Mouse (Mus musculus): ENCODE results near the gene Grm8. TPM values are rescaled to one million over a fixed set of nuclear protein-coding genes. Genes with fewer than 3 reads are reported as not detected.

Gene Grm8
- total and polyA plus RNA-seq, 3 experiments: 0.42 to 0.52 TPM; not detected in 1

- H3K4me3 ChIP-seq (ENCODE audit: control insufficient read depth in 1 of 2, insufficient read depth in 1 of 2, low read depth in 2 of 2, low read length in 2 of 2): no peak overlapping the region
- H3K79me2 ChIP-seq (ENCODE audit: control insufficient read depth, insufficient read depth, low read length, poor library complexity): no peaks in the 10 kb centered on the region
- no peak overlapping the region for H3K9ac ChIP-seq (ENCODE audit: control insufficient read depth, low read depth, low read length, poor library complexity, severe bottlenecking)
- TF ChIP-seq POLR2AphosphoS2 (IDR thresholded peaks at IDR 0.05; ENCODE audit: low read length) (no peak), USF1 (IDR thresholded peaks at IDR 0.05; ENCODE audit: low read depth, low read length) (no peak), CHD1 (IDR thresholded peaks at IDR 0.05; ENCODE audit: low read depth, low read length) (no peak), CHD2 (IDR thresholded peaks at IDR 0.05; ENCODE audit: low read length) (no peak), MAX (IDR thresholded peaks at IDR 0.05; ENCODE audit: low read length) (no peak)
- no peak overlapping the region for H3K27ac ChIP-seq (ENCODE audit: control insufficient read depth, low read depth, low read length)
- H3K36me3 ChIP-seq (ENCODE audit: control insufficient read depth in 1 of 2, insufficient read depth in 2 of 2, low read length in 2 of 2): no peaks in the 10 kb centered on the region
- DNase-seq (ENCODE audit: low read depth, low spot score): no peak
- H3K9me3 ChIP-seq (replicated peaks; ENCODE audit: insufficient read depth, low read length): no peaks in the 10 kb centered on the region
- H3K4me1 ChIP-seq (ENCODE audit: control insufficient read depth in 1 of 2, insufficient read depth in 2 of 2, low read length in 2 of 2): no peaks in the 10 kb centered on the region
- peaks cover 0 to 1% of the 10 kb centered on the region in 2 experiments; a peak in 2 of 4 replicates for H3K27me3 ChIP-seq (ENCODE audit: control insufficient read depth in 1 of 2, insufficient read depth in 2 of 2, low read length in 2 of 2)
These were observed 60.5 kb downstream of the Grm8 start for GRCm38 (mm10) chr6:28074470-28074869.

DNA sequence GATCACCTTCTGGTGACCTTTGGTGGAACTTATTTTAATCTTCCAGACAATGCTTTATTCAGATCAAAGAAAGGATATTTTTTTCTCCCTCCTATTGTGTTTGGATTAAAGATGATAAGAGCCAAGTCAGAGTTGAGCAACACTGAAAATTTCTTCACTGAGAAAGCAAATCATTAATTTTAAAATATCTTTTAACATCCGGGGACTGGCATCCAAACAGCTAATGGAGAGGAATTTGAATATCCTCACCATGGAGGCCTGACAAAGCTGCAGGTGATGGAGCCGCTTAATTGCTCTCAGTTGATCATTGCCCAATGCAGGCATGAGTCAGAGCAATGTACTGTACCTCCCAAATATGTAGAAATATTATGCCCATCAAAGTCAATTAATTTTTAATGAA lies 83.0 kb downstream of the Grm8 start:
- no peak overlapping the region for H3K4me3 ChIP-seq (ENCODE audit: control insufficient read depth in 1 of 2, insufficient read depth in 1 of 2, low read depth in 2 of 2, low read length in 2 of 2)
- H3K9me3 ChIP-seq (replicated peaks; ENCODE audit: insufficient read depth, low read length): no peaks in the 10 kb centered on the region
- H3K79me2 ChIP-seq (ENCODE audit: control insufficient read depth, insufficient read depth, low read length, poor library complexity): no peaks in the 10 kb centered on the region
- H3K27me3 ChIP-seq (ENCODE audit: control insufficient read depth in 1 of 2, insufficient read depth in 2 of 2, low read length in 2 of 2): peaks cover 0 to 2% of the 10 kb centered on the region in 2 experiments; a peak in 1 of 4 replicates
- no peak overlapping the region for H3K9ac ChIP-seq (ENCODE audit: control insufficient read depth, low read depth, low read length, poor library complexity, severe bottlenecking)
- H3K27ac ChIP-seq (ENCODE audit: control insufficient read depth, low read depth, low read length): no peak overlapping the region
- TF ChIP-seq HCFC1 (IDR thresholded peaks at IDR 0.05; ENCODE audit: low read depth, low read length): no peak
- TF ChIP-seq NELFE (IDR thresholded peaks at IDR 0.05; ENCODE audit: low read depth, low read length): no peak
- no peak for TF ChIP-seq ZC3H11A (IDR thresholded peaks at IDR 0.05; ENCODE audit: low read depth, low read length)
- no peak for TF ChIP-seq POLR2A (IDR thresholded peaks at IDR 0.05; ENCODE audit: control insufficient read depth in 1 of 2, insufficient read depth in 1 of 2, low read depth in 1 of 2, low read length in 2 of 2, poor library complexity in 1 of 2)
- TF ChIP-seq ZNF384 (IDR thresholded peaks at IDR 0.05; ENCODE audit: low read depth, low read length): no peak
- no peak for TF ChIP-seq ZMIZ1 (IDR thresholded peaks at IDR 0.05; ENCODE audit: low read depth, low read length)
- no peak for TF ChIP-seq CTCF (IDR thresholded peaks at IDR 0.05 in 2 of 3, conservative IDR thresholded peaks at IDR 0.05 in 1 of 3; ENCODE audit: control insufficient read depth in 1 of 3, insufficient read depth in 1 of 3, low read depth in 2 of 3, low read length in 3 of 3, poor library complexity in 1 of 3, severe bottlenecking in 1 of 3)
- no peak for TF ChIP-seq EP300 (IDR thresholded peaks at IDR 0.05; ENCODE audit: low read depth in 1 of 2, low read length in 2 of 2)
- TF ChIP-seq MAX (IDR thresholded peaks at IDR 0.05; ENCODE audit: low read length): no peak
- TF ChIP-seq RAD21 (IDR thresholded peaks at IDR 0.05; ENCODE audit: low read depth, low read length): no peak
- TF ChIP-seq GABPA (IDR thresholded peaks at IDR 0.05; ENCODE audit: low read depth, low read length): no peak
- no peak for TF ChIP-seq KAT2A (conservative IDR thresholded peaks at IDR 0.05; ENCODE audit: low read depth, low read length)
- DNase-seq (ENCODE audit: low read depth, low spot score): no peak
- H3K36me3 ChIP-seq (ENCODE audit: control insufficient read depth in 1 of 2, insufficient read depth in 2 of 2, low read length in 2 of 2): no peaks in the 10 kb centered on the region
- no peaks in the 10 kb centered on the region for H3K4me1 ChIP-seq (ENCODE audit: control insufficient read depth in 1 of 2, insufficient read depth in 2 of 2, low read length in 2 of 2)

DNA sequence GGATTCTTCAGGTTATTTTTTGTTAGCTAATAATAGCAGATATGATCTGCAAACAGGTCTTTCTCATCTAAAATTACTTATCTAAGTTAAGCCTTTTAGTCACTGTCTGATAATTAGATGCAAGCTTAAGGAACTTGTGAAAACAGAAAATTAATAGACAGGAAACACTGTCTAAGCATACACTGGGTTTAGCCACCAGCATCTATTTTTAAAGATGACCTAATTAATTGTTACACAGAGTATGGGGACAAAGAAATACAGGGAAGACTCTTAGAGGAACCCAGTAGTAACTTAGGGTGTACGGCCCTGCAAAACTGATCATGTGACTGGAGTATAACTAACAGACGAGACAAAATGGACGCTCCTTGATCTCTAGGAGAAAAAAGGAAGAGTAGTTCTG lies 92.6 kb downstream of the Grm8 start:
- Histone ChIP-seq H3K79me2 (ENCODE audit: control insufficient read depth, insufficient read depth, low read length, poor library complexity) (no peaks in the 10 kb centered on the region), H3K27ac (ENCODE audit: control insufficient read depth, low read depth, low read length) (no peak overlapping the region), H3K9ac (ENCODE audit: control insufficient read depth, low read depth, low read length, poor library complexity, severe bottlenecking) (no peak overlapping the region), H3K36me3 (ENCODE audit: control insufficient read depth in 1 of 2, insufficient read depth in 2 of 2, low read length in 2 of 2) (no peaks in the 10 kb centered on the region), H3K9me3 (replicated peaks; ENCODE audit: insufficient read depth, low read length) (no peaks in the 10 kb centered on the region), H3K4me3 (ENCODE audit: control insufficient read depth in 1 of 2, insufficient read depth in 1 of 2, low read depth in 2 of 2, low read length in 2 of 2) (no peak overlapping the region), H3K4me1 (ENCODE audit: control insufficient read depth in 1 of 2, insufficient read depth in 2 of 2, low read length in 2 of 2) (no peaks in the 10 kb centered on the region), H3K27me3 (ENCODE audit: control insufficient read depth in 1 of 2, insufficient read depth in 2 of 2, low read length in 2 of 2) (no peaks in the 10 kb centered on the region)
- no peak for DNase-seq (ENCODE audit: low read depth, low spot score)
- no peak for TF ChIP-seq MYC (IDR thresholded peaks at IDR 0.05; ENCODE audit: low read depth, low read length)
- no peak for TF ChIP-seq TAL1 (IDR thresholded peaks at IDR 0.05; ENCODE audit: low read length)
- TF ChIP-seq E2F4 (IDR thresholded peaks at IDR 0.05; ENCODE audit: borderline replicate concordance, low read depth, low read length): no peak
- no peak for TF ChIP-seq POLR2A (IDR thresholded peaks at IDR 0.05; ENCODE audit: control insufficient read depth in 1 of 2, insufficient read depth in 1 of 2, low read depth in 1 of 2, low read length in 2 of 2, poor library complexity in 1 of 2)
- no peak for TF ChIP-seq ZNF384 (IDR thresholded peaks at IDR 0.05; ENCODE audit: low read depth, low read length)
- TF ChIP-seq SIN3A (IDR thresholded peaks at IDR 0.05; ENCODE audit: low read length): no peak
- TF ChIP-seq MEF2A (IDR thresholded peaks at IDR 0.05; ENCODE audit: extremely low read depth, insufficient replicate concordance, low read depth, low read length, poor library complexity, severe bottlenecking): no peak
- no peak for TF ChIP-seq BHLHE40 (IDR thresholded peaks at IDR 0.05; ENCODE audit: borderline replicate concordance, low read depth, low read length)
- no peak for TF ChIP-seq ZC3H11A (IDR thresholded peaks at IDR 0.05; ENCODE audit: low read depth, low read length)
- no peak for TF ChIP-seq NRF1 (IDR thresholded peaks at IDR 0.05; ENCODE audit: insufficient read depth, low read depth, low read length, poor library complexity, severe bottlenecking)
- no peak for TF ChIP-seq EP300 (IDR thresholded peaks at IDR 0.05; ENCODE audit: low read depth in 1 of 2, low read length in 2 of 2)

Data from MEL (cell line).